21 mouse cellular contexts compared by ENCODE assay signal in the genomic region with DNA sequence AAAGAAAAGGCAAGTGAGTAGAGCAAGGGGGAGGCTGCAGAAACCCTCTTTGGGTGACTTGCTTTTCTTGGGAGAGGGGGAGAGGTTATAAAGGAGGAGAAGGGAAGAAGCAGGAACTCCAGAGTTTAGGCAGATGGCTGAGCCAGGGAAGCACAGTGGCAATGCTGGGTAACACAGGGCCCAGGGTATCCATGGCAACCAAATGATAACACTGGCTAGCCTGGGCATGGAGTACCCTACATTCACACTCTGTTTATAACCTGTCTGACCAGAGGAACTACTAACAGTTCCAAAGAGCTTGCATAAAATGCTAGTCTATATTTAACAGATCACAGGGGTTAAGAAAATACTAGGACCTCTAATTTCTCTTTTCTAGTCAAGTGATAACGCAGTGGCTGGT. TPM values are rescaled to one million over a fixed set of nuclear protein-coding genes. Genes with fewer than 3 reads are reported as not detected.
DNase-seq lines count a peak whose midpoint lies in the region; ATAC-seq and TF ChIP-seq lines count a peak whose summit lies in the region.
"Had no signal": no experiment of that assay in that cellular context is flagged by ENCODE, and none has a peak within 500 bp of the region (broad histone marks: within the 10 kb centered on the region; RNA-seq: fewer than 3 reads in every experiment).

No protein-coding gene starts in this region.

- no peak for TF ChIP-seq CTCF in lung, embryonic 14.5 days (IDR thresholded peaks at IDR 0.05; ENCODE audit: low read depth)

- H3K27ac ChIP-seq in lung, embryonic 14.5 days (ENCODE audit: low read depth) = no peak overlapping the region
- H3K27ac ChIP-seq in midbrain, embryonic 15.5 days = no peak overlapping the region
- H3K27ac ChIP-seq in midbrain, embryonic 11.5 days (ENCODE audit: low read depth, low read length) = no peak overlapping the region
- H3K27ac ChIP-seq: embryonic facial prominence, embryonic 10.5 days; kidney, postnatal 0 days had no signal

- ATAC-seq in frontal cortex, adult (ENCODE audit: low TSS enrichment) = peak; percentile 22; the same call in 1 of the 2 replicates
- ATAC-seq in lung, embryonic 14.5 days (ENCODE audit: insufficient read depth) = no peak
- 0 out of 2 replicates have a peak, but pooled peaks have one; percentile 28 for ATAC-seq in midbrain, embryonic 15.5 days (replicated peaks)
- no peak for ATAC-seq in midbrain, embryonic 11.5 days (ENCODE audit: low FRiP score)
- ATAC-seq: liver, postnatal 0 days had no signal

- no peak overlapping the region for H3K4me3 ChIP-seq in lung, embryonic 14.5 days (ENCODE audit: low read depth, low read length)
- no peak overlapping the region for H3K4me3 ChIP-seq in midbrain, embryonic 15.5 days
- H3K4me3 ChIP-seq in midbrain, embryonic 11.5 days (ENCODE audit: low read depth, low read length) = no peak overlapping the region
- H3K4me3 ChIP-seq: embryonic facial prominence, embryonic 10.5 days had no signal

- 72% methylated on average over 1 of the region's 1 CpGs for WGBS in lung, embryonic 14.5 days
- WGBS in midbrain, embryonic 15.5 days = 94% methylated on average over 1 of the region's 1 CpGs
- 96% methylated on average over 1 of the region's 1 CpGs for WGBS in midbrain, embryonic 11.5 days

- DNase-seq in cerebellum, postnatal 14 days = peak; percentile 40 to 54
- DNase-seq in cerebellum, adult 11 months = no peak
- no peak for DNase-seq in frontal cortex, postnatal 36 days (ENCODE audit: low spot score in 2 of 2)
- peak; percentile 24 for DNase-seq in lung, embryonic 14.5 days
- no peak for DNase-seq in lung, postnatal 14 days
- no peak for DNase-seq in midbrain, embryonic 11.5 days (ENCODE audit: low spot score, missing footprints)
- DNase-seq: cerebellum, adult 9-11 months; gastrocnemius, postnatal 14 days; heart, adult 11 months; kidney, adult 18-20 months; liver, postnatal 0 days; thymus, adult 18-20 months; thymus, postnatal 4 days had no signal

- H3K27me3 ChIP-seq in lung, embryonic 14.5 days (ENCODE audit: insufficient read depth, low read length) = no peaks in the 10 kb centered on the region
- no peaks in the 10 kb centered on the region for H3K27me3 ChIP-seq in midbrain, embryonic 15.5 days (replicated peaks)
- H3K27me3 ChIP-seq in midbrain, embryonic 11.5 days (ENCODE audit: control insufficient read depth, insufficient read depth, low read length) = no peaks in the 10 kb centered on the region

- no peak overlapping the region for H3K4me2 ChIP-seq in lung, embryonic 14.5 days
- no peak overlapping the region for H3K4me2 ChIP-seq in midbrain, embryonic 15.5 days
- H3K4me2 ChIP-seq in midbrain, embryonic 11.5 days = no peak overlapping the region
- H3K4me2 ChIP-seq: heart, embryonic 11.5 days had no signal

- no peaks in the 10 kb centered on the region for H3K36me3 ChIP-seq in lung, embryonic 14.5 days (ENCODE audit: insufficient read depth)
- H3K36me3 ChIP-seq in midbrain, embryonic 15.5 days (replicated peaks) = no peaks in the 10 kb centered on the region
- H3K36me3 ChIP-seq in midbrain, embryonic 11.5 days (ENCODE audit: control insufficient read depth, insufficient read depth, low read length) = no peaks in the 10 kb centered on the region
- H3K36me3 ChIP-seq: embryonic facial prominence, embryonic 10.5 days had no signal

- H3K9me3 ChIP-seq in lung, embryonic 14.5 days (ENCODE audit: low read depth, low read length) = no peaks in the 10 kb centered on the region
- H3K9me3 ChIP-seq in midbrain, embryonic 15.5 days = no peaks in the 10 kb centered on the region
- no peaks in the 10 kb centered on the region for H3K9me3 ChIP-seq in midbrain, embryonic 11.5 days (ENCODE audit: control insufficient read depth, low read length)
- H3K9me3 ChIP-seq: embryonic facial prominence, embryonic 10.5 days had no signal

- H3K4me1 ChIP-seq in lung, embryonic 14.5 days (ENCODE audit: insufficient read depth) = no peaks in the 10 kb centered on the region
- 0 out of 2 replicates have a peak, but pooled peaks cover under 1% of the 10 kb centered on the region for H3K4me1 ChIP-seq in midbrain, embryonic 15.5 days
- no peaks in the 10 kb centered on the region for H3K4me1 ChIP-seq in midbrain, embryonic 11.5 days (ENCODE audit: control insufficient read depth, insufficient read depth, low read length)

- no peak overlapping the region for H3K9ac ChIP-seq in lung, embryonic 14.5 days
- H3K9ac ChIP-seq in midbrain, embryonic 15.5 days = no peak overlapping the region
- H3K9ac ChIP-seq in midbrain, embryonic 11.5 days (ENCODE audit: low read length) = no peak overlapping the region
- H3K9ac ChIP-seq: liver, postnatal 0 days had no signal

RNA-seq across cellular contexts. Expression of a gene that starts 51.9 kb away (rescaled TPM):
- 1.3 and 1.6 TPM in 2 replicates for polyA plus RNA-seq in lung, embryonic 14.5 days (2014; fragmentation: Nextera tagmentation; extraction: Ambion mirVana)
- polyA plus RNA-seq in midbrain, embryonic 15.5 days (2015; fragmentation: Nextera tagmentation; extraction: Ambion mirVana) = 10.6 and 11.4 TPM in 2 replicates
- 2.4 TPM in 2 replicates for polyA plus RNA-seq in midbrain, embryonic 11.5 days (2014; fragmentation: Nextera tagmentation; extraction: Ambion mirVana)
- polyA plus RNA-seq: large intestine, adult 2 months; liver, adult 2 months; small intestine, adult 2 months had no signal

Comparison
In these comparisons a context has a peak if more than half of its experiments do, and no peak if none do; other contexts are left out.
1. DNase-seq: peak in cerebellum, postnatal 14 days (2 of 2) and lung, embryonic 14.5 days (single experiment); none in cerebellum, adult 11 months (single experiment), frontal cortex, postnatal 36 days (0 of 2), lung, postnatal 14 days (single experiment) and midbrain, embryonic 11.5 days (single experiment).
2. ATAC-seq: peak in frontal cortex, adult (single experiment) and midbrain, embryonic 15.5 days (single experiment); none in lung, embryonic 14.5 days (single experiment) and midbrain, embryonic 11.5 days (single experiment).